Mouse (Mus musculus) testis, adult 2 months (tissue): ENCODE results near the gene Btaf1. TPM values are rescaled to one million over a fixed set of nuclear protein-coding genes. Genes with fewer than 3 reads are reported as not detected.
A peak's percentile ranks its signal among the peaks of the same experiment; 100 is the strongest.

ENCODE experiments used
- H3K27ac ChIP-seq: fragments of 200-500 bp; 2 replicates; pipeline ENCODE4 v1.5.1; 2012; ENCODE audit warnings: low read depth, low read length; ENCODE audit not compliant: control insufficient read depth, insufficient read depth
- H3K27me3 ChIP-seq: fragments of 200-500 bp; 2 replicates; pipeline ENCODE4 v1.6.1; 2012; ENCODE audit warnings: mild to moderate bottlenecking, low read length, moderate library complexity; ENCODE audit not compliant: control insufficient read depth, insufficient read depth
- H3K36me3 ChIP-seq: fragments of 200-500 bp; 2 replicates; pipeline ENCODE4 v1.6.1; 2012; ENCODE audit warnings: mild to moderate bottlenecking, low read length; ENCODE audit not compliant: control insufficient read depth, insufficient read depth
- H3K4me1 ChIP-seq: fragments of 200-500 bp; 2 replicates; pipeline ENCODE4 v1.6.1; 2012; ENCODE audit warnings: low read length; ENCODE audit not compliant: control insufficient read depth, insufficient read depth
- H3K4me3 ChIP-seq: fragments of 200-500 bp; 2 replicates; pipeline ENCODE4 v1.5.1; 2012; ENCODE audit warnings: low read depth, mild to moderate bottlenecking, low read length, moderate library complexity, mixed read lengths; ENCODE audit not compliant: control insufficient read depth
- CTCF ChIP-seq: fragments of 200-500 bp; IDR thresholded peaks from 2 replicates; pipeline ENCODE4 v1.5.1; 2012; ENCODE audit warnings: low read depth, mild to moderate bottlenecking, inconsistent platforms, low read length, moderate library complexity; ENCODE audit not compliant: control insufficient read depth, insufficient read depth, insufficient replicate concordance
- POLR2A ChIP-seq: fragments of 200-500 bp; IDR thresholded peaks from 2 replicates; pipeline ENCODE4 v1.6.1; 2012; ENCODE audit warnings: low read depth, mild to moderate bottlenecking, inconsistent platforms, low read length, moderate library complexity; ENCODE audit not compliant: control insufficient read depth
- polyA plus RNA-seq: library from polyadenylated mRNA; depleted of rRNA; stranded (reverse); fragments of >200 nt; gene quantifications from 2 replicates; pipeline ENCODE4 v1.2.3, GENCODE M21; 2012

Btaf1 gene
- polyA plus RNA-seq, 1 experiment, result 16.7 TPM

GRCm38 (mm10) chr19:37025839-37026319 is 100.0 kb downstream of the Btaf1 start:
- H3K36me3 ChIP-seq, result no peaks in the 10 kb centered on the region
- TF ChIP-seq POLR2A (no peak), CTCF (no peak)
- H3K4me1 ChIP-seq, result peaks cover 2% of the 10 kb centered on the region; the same call in 1 of the 2 replicates

GRCm38 (mm10) chr19:37026408-37026807 is 100.5 kb downstream of the Btaf1 start:
- TF ChIP-seq CTCF, result no peak
- TF ChIP-seq POLR2A, result 0 out of 2 replicates have a peak, but pooled peaks have one; percentile 37
- Histone ChIP-seq H3K27me3 (no peaks in the 10 kb centered on the region), H3K4me3 (no peak overlapping the region), H3K27ac (no peak overlapping the region), H3K36me3 (no peaks in the 10 kb centered on the region), H3K4me1 (peaks cover 2% of the 10 kb centered on the region; the same call in 1 of the 2 replicates)

More at GRCm38 (mm10) chr19:37025839-37026319, 100.0 kb downstream of the Btaf1 start:
- Histone ChIP-seq H3K27me3 (no peaks in the 10 kb centered on the region), H3K4me3 (no peak overlapping the region), H3K27ac (no peak overlapping the region)

GRCm38 (mm10) chr19:37029771-37030170 is 103.9 kb downstream of the Btaf1 start:
- no peaks in the 10 kb centered on the region for H3K36me3 ChIP-seq
- H3K27me3 ChIP-seq, result no peaks in the 10 kb centered on the region
- H3K27ac ChIP-seq, result no peak overlapping the region
- no peak overlapping the region for H3K4me3 ChIP-seq
- no peak for TF ChIP-seq POLR2A
- no peak for TF ChIP-seq CTCF
- peaks cover 2% of the 10 kb centered on the region; the same call in 1 of the 2 replicates for H3K4me1 ChIP-seq

GRCm38 (mm10) chr19:37031446-37031845 is 105.6 kb downstream of the Btaf1 start:
- Histone ChIP-seq H3K27ac (no peak overlapping the region), H3K27me3 (no peaks in the 10 kb centered on the region), H3K4me3 (no peak overlapping the region), H3K36me3 (no peaks in the 10 kb centered on the region), H3K4me1 (no peaks in the 10 kb centered on the region)
- no peak for TF ChIP-seq CTCF
- TF ChIP-seq POLR2A, result no peak

GRCm38 (mm10) chr19:37032364-37032763 is 106.5 kb downstream of the Btaf1 start:
- no peak overlapping the region for H3K4me3 ChIP-seq
- no peaks in the 10 kb centered on the region for H3K36me3 ChIP-seq
- no peaks in the 10 kb centered on the region for H3K27me3 ChIP-seq
- no peak overlapping the region for H3K27ac ChIP-seq
- no peaks in the 10 kb centered on the region for H3K4me1 ChIP-seq
- no peak for TF ChIP-seq POLR2A
- TF ChIP-seq CTCF, result no peak

- no peak overlapping the region for H3K4me3 ChIP-seq
- H3K36me3 ChIP-seq, result no peaks in the 10 kb centered on the region
- H3K27ac ChIP-seq, result no peak overlapping the region
- H3K27me3 ChIP-seq, result no peaks in the 10 kb centered on the region
- H3K4me1 ChIP-seq, result no peaks in the 10 kb centered on the region
- no peak for TF ChIP-seq POLR2A
- TF ChIP-seq CTCF, result no peak
These were observed 115.0 kb downstream of the Btaf1 start for GRCm38 (mm10) chr19:37040906-37041305.

GRCm38 (mm10) chr19:37044431-37044830 is 118.6 kb downstream of the Btaf1 start:
- H3K27me3 ChIP-seq, result no peaks in the 10 kb centered on the region
- no peaks in the 10 kb centered on the region for H3K36me3 ChIP-seq
- no peak for TF ChIP-seq CTCF
- TF ChIP-seq POLR2A, result no peak
- no peak overlapping the region for H3K4me3 ChIP-seq
- H3K27ac ChIP-seq, result no peak overlapping the region
- no peaks in the 10 kb centered on the region for H3K4me1 ChIP-seq
